Mouse (Mus musculus) adrenal gland, adult 10 weeks (tissue): ENCODE data around the gene Arid4b. TPM values are rescaled to one million over a fixed set of nuclear protein-coding genes. Genes with fewer than 3 reads are reported as not detected.

ENCODE experiments used
- polyA plus RNA-seq: library from polyadenylated mRNA; stranded (reverse); fragments of 350-450 nt; fragmentation: Illumina TruSeq; extraction: RNeasy Lipid Tissue Mini Kit (QIAGEN cat#74804); gene quantifications from one replicate; pipeline ENCODE4 v1.2.3, GENCODE M21; 2014; ENCODE audit warnings: low read depth, low replicate concordance

Arid4b gene
- 98.0 TPM for polyA plus RNA-seq

DNA sequence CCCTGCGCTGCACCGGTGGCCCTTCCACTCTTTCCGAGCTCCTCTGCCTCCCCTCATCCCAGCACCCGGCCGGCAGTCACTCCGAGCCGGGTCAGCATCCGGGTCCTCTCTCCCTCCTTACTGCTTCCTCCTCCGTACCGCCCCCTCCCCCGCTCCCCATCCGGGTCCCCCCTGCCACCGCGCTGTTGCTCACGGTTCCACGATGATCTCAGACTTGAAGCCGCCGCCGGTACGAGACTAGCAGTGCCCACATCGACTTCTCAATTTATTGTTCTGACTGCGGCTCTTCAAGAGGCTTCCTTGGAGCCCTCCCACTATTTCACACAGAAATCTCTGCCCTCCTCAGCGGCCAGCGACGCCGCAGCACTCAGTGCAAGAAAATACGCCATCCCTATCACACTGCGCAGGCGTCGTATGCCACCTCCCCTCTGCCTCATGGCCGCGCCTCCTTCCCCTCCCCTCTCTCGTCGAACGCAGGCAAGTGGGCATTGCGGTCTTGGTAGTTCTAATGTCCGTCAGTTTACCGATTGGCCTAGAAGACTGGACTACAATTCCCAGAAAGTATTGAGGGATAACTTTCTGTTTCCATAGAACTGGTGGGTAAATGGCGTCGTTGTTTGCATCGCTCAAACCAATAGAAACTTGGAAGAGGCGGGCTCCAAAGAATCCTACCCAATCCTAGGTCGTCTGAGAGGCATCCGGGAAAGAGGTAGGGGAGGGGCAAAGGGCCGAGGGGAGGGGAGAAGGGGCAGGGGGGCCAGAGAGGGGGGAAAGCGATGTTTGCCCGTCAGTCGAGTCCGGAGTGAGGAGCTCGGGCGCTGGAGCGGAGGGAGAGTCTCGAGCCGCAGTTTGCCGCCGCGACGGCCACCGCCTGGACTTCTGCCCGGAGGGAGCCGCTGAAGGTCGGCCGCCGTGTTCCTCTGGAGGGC is at the start of gene Arid4b, which contains the start of gene Ggps1:
Gene Arid4b (plus strand): TSS at position 220 of the 929 bp plus-strand sequence.
Gene Ggps1 (minus strand): TSS at position 476 of the 929 bp plus-strand sequence.

DNA sequence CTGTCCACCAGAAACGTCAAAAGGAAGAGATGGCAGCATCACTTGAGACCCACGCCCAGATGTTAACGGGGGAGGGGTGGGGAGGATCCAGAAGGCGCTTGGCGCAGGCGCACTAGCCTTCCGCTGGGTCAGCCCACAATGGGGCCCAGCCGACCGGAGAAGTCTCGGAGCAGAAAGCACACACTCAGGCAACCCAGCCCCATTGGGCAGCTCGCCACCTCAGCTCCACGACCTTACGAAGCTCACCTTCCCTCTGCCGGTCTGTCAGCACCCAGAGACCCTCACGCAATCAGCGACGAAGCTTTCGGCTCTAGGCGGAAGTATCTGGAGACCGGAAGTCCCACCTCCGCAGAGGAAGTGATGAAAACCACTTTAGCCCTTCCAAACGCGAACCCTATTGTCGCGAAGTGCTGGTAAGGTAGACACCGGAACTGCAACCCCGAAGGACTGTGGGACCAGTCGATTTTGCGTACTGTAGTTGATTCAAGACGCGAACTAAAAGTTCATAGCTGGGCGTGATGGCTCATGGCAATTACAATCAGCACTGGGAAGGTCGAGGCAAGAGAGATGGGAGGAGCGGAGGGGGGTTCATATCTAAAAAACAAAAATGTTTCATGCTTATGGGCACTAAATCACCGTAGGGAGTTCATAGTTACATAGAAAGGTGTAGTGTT is 23.6 kb upstream of the Arid4b start, which contains the start of gene Tbce:
Gene Tbce (minus strand): TSS at position 347 of the 674 bp plus-strand sequence.

Other genes starting within 250 kb of the Arid4b start
- 39.5 TPM for gene B3galnt2, start 108.8 kb upstream of the Arid4b start, polyA plus RNA-seq
- 125 TPM for gene Tbce, start 23.6 kb upstream of the Arid4b start, polyA plus RNA-seq
- 128 TPM for gene Ggps1, start 256 bp downstream of the Arid4b start, polyA plus RNA-seq